Mouse (Mus musculus): ENCODE results near the gene Ppp3cb. TPM values are rescaled to one million over a fixed set of nuclear protein-coding genes. Genes with fewer than 3 reads are reported as not detected.
A peak's percentile ranks its signal among the peaks of the same experiment; 100 is the strongest.

Gene Ppp3cb
- total RNA-seq, 2 experiments from 2014 or later, result 60.1 to 135 TPM

GRCm38 (mm10) chr14:20482051-20482751 is 64.2 kb downstream of the Ppp3cb start:
- ATAC-seq (replicated peaks; ENCODE audit: low FRiP score, low TSS enrichment, poor library complexity, severe bottlenecking), result no peak

GRCm38 (mm10) chr14:20481211-20481610 is 65.2 kb downstream of the Ppp3cb start:
- ATAC-seq (replicated peaks; ENCODE audit: low FRiP score, low TSS enrichment, poor library complexity, severe bottlenecking), result peak; percentile 74

GRCm38 (mm10) chr14:20480195-20480579 is 66.2 kb downstream of the Ppp3cb start:
- no peak for ATAC-seq (replicated peaks; ENCODE audit: low FRiP score, low TSS enrichment, poor library complexity, severe bottlenecking)

- ATAC-seq (replicated peaks; ENCODE audit: low FRiP score, low TSS enrichment, poor library complexity, severe bottlenecking), result peak; percentile 86
These were observed 66.8 kb downstream of the Ppp3cb start, which contains the start of gene Anxa7 for GRCm38 (mm10) chr14:20479291-20480194. TSS of gene Anxa7 (minus strand) at chr14:20480133.

GRCm38 (mm10) chr14:20478801-20479200 is 67.6 kb downstream of the Ppp3cb start:
- peak; percentile 37 for ATAC-seq (replicated peaks; ENCODE audit: low FRiP score, low TSS enrichment, poor library complexity, severe bottlenecking)

- ATAC-seq (replicated peaks; ENCODE audit: low FRiP score, low TSS enrichment, poor library complexity, severe bottlenecking), result no peak
These were observed 68.0 kb downstream of the Ppp3cb start for GRCm38 (mm10) chr14:20478385-20478784.

- ATAC-seq (replicated peaks; ENCODE audit: low FRiP score, low TSS enrichment, poor library complexity, severe bottlenecking), result no peak
These were observed 68.9 kb downstream of the Ppp3cb start for GRCm38 (mm10) chr14:20477261-20478025.

- ATAC-seq (replicated peaks; ENCODE audit: low FRiP score, low TSS enrichment, poor library complexity, severe bottlenecking), result no peak
These were observed 86.2 kb downstream of the Ppp3cb start for GRCm38 (mm10) chr14:20460216-20460615.

GRCm38 (mm10) chr14:20458378-20458777 is 88.0 kb downstream of the Ppp3cb start:
- no peak for ATAC-seq (replicated peaks; ENCODE audit: low FRiP score, low TSS enrichment, poor library complexity, severe bottlenecking)

- no peak for ATAC-seq (replicated peaks; ENCODE audit: low FRiP score, low TSS enrichment, poor library complexity, severe bottlenecking)
These were observed 93.4 kb downstream of the Ppp3cb start for GRCm38 (mm10) chr14:20452929-20453328.

- peak; percentile 77 for ATAC-seq (replicated peaks; ENCODE audit: low FRiP score, low TSS enrichment, poor library complexity, severe bottlenecking)
These were observed 94.5 kb downstream of the Ppp3cb start, which contains the start of gene Cfap70 for GRCm38 (mm10) chr14:20451765-20452331. TSS of gene Cfap70 (minus strand) at chr14:20452226.

GRCm38 (mm10) chr14:20451302-20451701 is 95.1 kb downstream of the Ppp3cb start:
- ATAC-seq (replicated peaks; ENCODE audit: low FRiP score, low TSS enrichment, poor library complexity, severe bottlenecking), result peak; percentile 57

Other genes with a start within 250 kb of the Ppp3cb start
- gene Ecd, start 198.5 kb downstream of the Ppp3cb start, total RNA-seq (2014; fragmentation: Nextera tagmentation), result 68.2 and 69.1 TPM in 2 replicates
- gene Ecd, start 198.5 kb downstream of the Ppp3cb start, total RNA-seq (2017), result 81.3 and 85.9 TPM in 2 replicates
- gene Fam149b, start 198.4 kb downstream of the Ppp3cb start, total RNA-seq (2014; fragmentation: Nextera tagmentation), result 16.3 and 21.6 TPM in 2 replicates
- 21.6 and 37.3 TPM in 2 replicates for gene Fam149b, start 198.4 kb downstream of the Ppp3cb start, total RNA-seq (2017)
- gene Dnajc9, start 157.7 kb downstream of the Ppp3cb start, total RNA-seq (2014; fragmentation: Nextera tagmentation), result 89.9 and 98.3 TPM in 2 replicates
- 251 and 309 TPM in 2 replicates for gene Dnajc9, start 157.7 kb downstream of the Ppp3cb start, total RNA-seq (2017)
- gene Mrps16, start 152.9 kb downstream of the Ppp3cb start, total RNA-seq (2014; fragmentation: Nextera tagmentation), result 124 and 145 TPM in 2 replicates
- 30.9 and 61.1 TPM in 2 replicates for gene Mrps16, start 152.9 kb downstream of the Ppp3cb start, total RNA-seq (2017)
- gene Cfap70, start 94.3 kb downstream of the Ppp3cb start, total RNA-seq (2014; fragmentation: Nextera tagmentation), result not detected in 2 replicates
- gene Cfap70, start 94.3 kb downstream of the Ppp3cb start, total RNA-seq (2017), result not detected in 2 replicates
- gene Anxa7, start 66.4 kb downstream of the Ppp3cb start, total RNA-seq (2014; fragmentation: Nextera tagmentation), result 89.1 and 89.2 TPM in 2 replicates
- 72.3 and 79.6 TPM in 2 replicates for gene Anxa7, start 66.4 kb downstream of the Ppp3cb start, total RNA-seq (2017)
- gene Mss51, start 49.7 kb downstream of the Ppp3cb start, total RNA-seq (2014; fragmentation: Nextera tagmentation), result 1.4 and 5.4 TPM in 2 replicates
- gene Mss51, start 49.7 kb downstream of the Ppp3cb start, total RNA-seq (2017), result 0.80 TPM in 1 of 2 replicates, not detected in the other
- gene Usp54, start 94.5 kb upstream of the Ppp3cb start, total RNA-seq (2014; fragmentation: Nextera tagmentation), result 7.5 and 14.1 TPM in 2 replicates
- gene Usp54, start 94.5 kb upstream of the Ppp3cb start, total RNA-seq (2017), result 5.6 and 6.8 TPM in 2 replicates
- not detected in 2 replicates for gene Myoz1, start 110.0 kb upstream of the Ppp3cb start, total RNA-seq (2014; fragmentation: Nextera tagmentation)
- gene Myoz1, start 110.0 kb upstream of the Ppp3cb start, total RNA-seq (2017), result not detected in 2 replicates
- not detected in 2 replicates for gene Synpo2l, start 121.8 kb upstream of the Ppp3cb start, total RNA-seq (2014; fragmentation: Nextera tagmentation)
- gene Synpo2l, start 121.8 kb upstream of the Ppp3cb start, total RNA-seq (2017), result 0.05 and 0.46 TPM in 2 replicates
- 99.9 and 104 TPM in 2 replicates for gene Sec24c, start 127.7 kb upstream of the Ppp3cb start, total RNA-seq (2014; fragmentation: Nextera tagmentation)
- 50.4 and 55.1 TPM in 2 replicates for gene Sec24c, start 127.7 kb upstream of the Ppp3cb start, total RNA-seq (2017)
- gene Fut11, start 148.4 kb upstream of the Ppp3cb start, total RNA-seq (2014; fragmentation: Nextera tagmentation), result 6.7 and 8.6 TPM in 2 replicates
- 2.7 and 3.7 TPM in 2 replicates for gene Fut11, start 148.4 kb upstream of the Ppp3cb start, total RNA-seq (2017)
- gene Chchd1, start 156.4 kb upstream of the Ppp3cb start, total RNA-seq (2014; fragmentation: Nextera tagmentation), result 202 and 239 TPM in 2 replicates
- gene Chchd1, start 156.4 kb upstream of the Ppp3cb start, total RNA-seq (2017), result 102 and 122 TPM in 2 replicates
- 34.3 and 35.6 TPM in 2 replicates for gene Zswim8, start 161.0 kb upstream of the Ppp3cb start, total RNA-seq (2014; fragmentation: Nextera tagmentation)
- gene Zswim8, start 161.0 kb upstream of the Ppp3cb start, total RNA-seq (2017), result 16.5 and 22.0 TPM in 2 replicates
- gene Ndst2, start 188.0 kb upstream of the Ppp3cb start, total RNA-seq (2014; fragmentation: Nextera tagmentation), result 81.5 and 88.9 TPM in 2 replicates
- gene Ndst2, start 188.0 kb upstream of the Ppp3cb start, total RNA-seq (2017), result 15.1 and 19.4 TPM in 2 replicates
- 7.1 and 30.8 TPM in 2 replicates for gene Camk2g, start 247.5 kb upstream of the Ppp3cb start, total RNA-seq (2014; fragmentation: Nextera tagmentation)
- 33.0 and 34.8 TPM in 2 replicates for gene Camk2g, start 247.5 kb upstream of the Ppp3cb start, total RNA-seq (2017)